Mouse (Mus musculus): ENCODE measurements around the gene Med20.
"Not testable (repeated sequence)": the region's sequence is repeated elsewhere in the genome, so short reads cannot be mapped to it uniquely, and the experiment has no call there.

Gene Med20

DNA sequence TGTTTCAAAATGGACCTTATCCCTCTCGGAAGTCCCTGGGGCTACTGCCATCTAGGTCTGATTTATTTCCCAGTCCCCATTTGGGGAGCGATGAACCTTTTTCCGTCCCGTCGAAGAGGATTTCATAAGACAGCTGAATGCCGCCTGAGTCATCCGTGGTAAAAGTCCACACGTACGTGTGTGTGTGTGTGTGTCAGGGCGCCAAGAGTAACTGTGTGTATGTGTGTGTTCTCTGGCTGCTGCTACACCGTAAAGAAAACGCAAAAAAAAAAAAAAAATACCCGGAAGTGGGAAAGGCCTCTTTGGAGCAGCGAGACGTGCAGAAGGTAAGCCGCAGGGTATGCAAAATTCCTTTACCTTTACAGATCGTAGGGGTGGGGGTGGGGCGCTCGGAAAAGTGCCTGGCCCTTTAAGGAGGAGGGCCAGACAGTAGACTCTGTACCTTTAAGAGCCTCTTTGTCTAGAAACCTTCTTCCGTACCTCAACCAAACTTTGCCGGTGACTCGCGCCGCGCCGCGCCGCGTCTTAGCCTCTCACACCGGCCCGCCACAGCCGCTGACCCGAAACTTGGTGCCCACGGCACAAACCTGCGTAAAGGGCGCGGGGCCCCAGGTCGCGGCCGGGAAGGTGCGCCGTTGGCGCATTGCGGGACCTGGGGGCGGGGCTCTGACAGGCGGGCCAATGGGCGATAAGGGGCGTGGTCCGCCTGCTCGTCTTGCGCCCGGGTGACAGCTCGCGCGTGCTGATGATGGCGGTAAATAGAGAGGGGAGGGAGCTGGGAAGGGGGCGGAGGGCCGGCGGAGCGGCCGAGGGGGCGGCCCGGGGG is 17.7 kb downstream of the Med20 start:
- peak; percentile 96 for DNase-seq

DNA sequence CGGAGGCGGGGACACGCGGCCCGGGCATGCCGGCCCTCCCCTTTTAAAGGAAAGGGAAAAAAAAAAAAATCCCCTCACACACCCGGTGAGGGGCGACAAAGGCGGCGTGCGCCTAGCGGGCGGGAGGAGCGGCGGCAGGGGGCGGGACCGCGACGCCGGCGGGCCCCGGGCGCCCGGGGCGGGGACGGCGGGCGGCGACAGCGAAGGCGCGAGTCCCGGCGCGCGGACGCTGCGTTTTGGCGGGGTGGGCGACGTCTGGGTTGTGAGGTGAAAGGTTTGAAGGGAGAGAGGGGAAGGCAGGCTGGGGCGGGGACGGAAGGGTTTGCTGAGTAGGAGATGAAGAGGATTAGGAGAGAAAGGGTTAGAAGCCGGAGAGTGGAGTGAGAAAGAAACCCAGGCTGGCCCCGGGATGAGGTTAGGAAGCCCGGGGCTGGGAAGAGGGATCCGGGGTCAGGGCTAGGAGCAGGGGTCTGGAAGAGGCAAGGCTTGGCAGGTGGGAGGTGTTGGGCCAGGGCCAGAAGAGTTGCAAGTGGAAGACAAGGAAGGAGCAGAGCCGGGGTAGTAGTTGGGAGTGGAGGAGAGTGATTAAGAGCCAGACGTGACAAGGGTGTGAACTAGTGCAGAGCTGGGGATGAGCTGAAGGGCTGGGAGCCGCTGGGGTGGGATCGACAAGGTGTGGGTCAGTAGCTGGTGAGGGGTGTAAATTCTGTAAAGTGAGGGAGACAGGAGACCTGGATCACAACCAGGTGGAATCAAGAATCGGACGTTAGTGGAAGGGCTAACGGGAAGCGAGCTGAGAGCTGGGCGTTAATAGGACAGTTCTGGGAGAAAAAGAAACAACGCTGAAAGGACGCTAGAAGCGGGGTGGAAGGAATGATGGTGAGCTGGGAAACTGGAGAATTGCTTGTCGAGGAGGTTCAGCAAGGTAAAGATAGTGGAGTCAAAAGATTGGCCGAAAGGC is 18.6 kb downstream of the Med20 start:
- DNase-seq, result peak; percentile 57 to 62

DNA sequence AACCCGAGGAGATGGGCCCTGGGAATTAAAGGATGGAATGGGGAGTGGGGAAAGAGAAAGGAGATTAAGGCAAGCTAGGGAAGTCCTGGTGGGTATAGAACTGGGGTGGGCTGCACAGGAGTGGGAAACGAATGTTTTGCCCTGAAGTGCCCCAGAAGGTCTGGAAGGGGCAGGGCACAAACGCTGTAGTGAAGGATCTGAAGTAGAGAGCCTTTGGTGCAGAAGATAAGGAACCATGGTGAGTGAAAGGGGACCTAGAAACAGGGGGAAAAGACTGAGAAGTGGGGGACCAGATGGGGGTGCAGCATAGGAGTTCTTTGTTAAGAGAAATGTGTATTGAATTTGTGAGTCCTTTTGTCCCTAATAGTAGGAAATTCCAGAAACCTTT is 19.3 kb downstream of the Med20 start, which contains the start of gene Usp49:
Usp49 (plus strand) TSS at position 13 of the 388 bp plus-strand sequence.
- no peak for DNase-seq

DNA sequence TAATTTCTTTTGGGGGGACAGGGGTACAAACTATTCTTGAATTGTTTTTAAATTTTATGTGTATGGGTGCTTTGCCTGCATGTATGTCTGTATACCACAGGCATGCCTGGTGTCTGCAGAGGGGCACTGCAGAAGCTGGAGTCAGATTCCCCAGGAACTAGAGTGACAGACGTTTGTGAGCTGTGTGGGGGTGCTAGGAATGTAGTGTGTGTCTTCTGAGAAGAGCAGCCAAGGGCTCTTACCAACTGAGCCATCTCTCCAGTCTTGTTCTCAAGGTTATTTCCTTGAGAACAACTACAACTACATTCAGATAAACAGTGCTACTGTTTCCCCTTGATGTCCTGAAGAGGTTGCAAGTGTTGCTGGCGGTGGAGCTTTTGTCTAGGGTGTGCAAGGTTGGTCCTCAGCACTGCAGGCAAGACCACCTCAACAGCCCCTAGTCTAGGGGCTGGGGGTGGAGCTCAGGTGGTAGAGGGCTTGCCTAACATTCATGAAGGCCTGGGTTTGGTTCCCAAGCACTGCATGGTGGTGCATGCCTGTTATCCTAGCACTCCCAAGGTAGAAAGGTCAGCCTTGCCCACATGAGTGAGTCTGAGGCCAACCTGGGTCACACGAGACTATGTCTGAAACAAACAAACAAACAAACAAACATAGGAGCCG is 20.9 kb downstream of the Med20 start:
- no peak for DNase-seq

DNA sequence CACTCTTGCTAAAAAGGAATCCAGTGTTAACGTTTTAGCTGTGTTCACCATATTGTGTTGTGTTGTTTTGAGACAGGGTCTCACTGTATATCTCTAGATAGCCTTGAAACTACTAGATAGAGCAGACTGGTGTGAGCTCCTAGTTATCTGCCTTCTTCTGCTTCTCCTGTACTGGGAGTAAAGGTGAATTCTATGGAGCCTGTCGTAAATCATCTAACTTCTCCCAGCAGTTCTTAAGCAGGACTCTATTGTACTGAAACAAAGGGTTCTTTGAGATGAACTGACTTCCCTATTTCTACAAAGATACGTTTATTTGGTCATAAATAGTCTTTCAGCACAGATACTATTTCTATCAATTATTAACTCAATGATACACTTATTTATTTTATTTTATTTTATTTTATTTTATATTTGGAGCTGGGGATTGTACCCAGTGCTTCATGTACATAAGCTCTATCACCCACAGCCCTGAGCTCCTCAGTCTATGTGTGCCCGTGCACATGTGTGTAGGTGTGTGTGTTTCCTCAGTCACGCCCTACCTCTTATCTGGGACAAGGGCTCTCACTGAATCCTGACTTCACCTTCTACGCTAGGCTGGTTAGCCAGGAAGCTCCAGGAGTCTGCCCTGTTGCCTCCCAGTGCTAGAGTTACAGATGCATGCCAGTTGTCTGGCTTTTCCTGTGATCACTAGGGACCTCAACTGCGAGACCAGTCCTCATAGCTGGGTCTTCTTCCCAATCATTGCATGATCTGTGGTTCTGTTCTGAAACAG is 22.8 kb downstream of the Med20 start:
- no peak for DNase-seq

DNA sequence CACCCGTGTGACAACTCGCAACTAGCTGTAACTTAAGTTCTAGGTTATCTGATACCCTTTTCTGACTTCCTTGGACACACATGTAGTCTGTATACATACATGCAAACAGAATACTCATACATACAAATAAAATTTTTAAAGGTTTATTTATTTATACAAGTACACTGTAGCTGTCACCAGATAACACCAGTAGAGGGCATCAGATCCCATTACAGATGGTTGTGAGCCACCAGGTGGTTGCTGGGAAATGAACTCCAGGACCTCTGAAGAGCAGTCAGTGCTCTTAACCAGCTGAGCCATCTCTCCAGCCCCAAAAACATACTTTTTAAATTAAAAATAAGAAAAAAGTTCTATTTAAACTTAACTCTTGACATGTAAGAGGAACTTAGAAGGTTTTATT is 31.6 kb downstream of the Med20 start:
- DNase-seq, result no peak

DNA sequence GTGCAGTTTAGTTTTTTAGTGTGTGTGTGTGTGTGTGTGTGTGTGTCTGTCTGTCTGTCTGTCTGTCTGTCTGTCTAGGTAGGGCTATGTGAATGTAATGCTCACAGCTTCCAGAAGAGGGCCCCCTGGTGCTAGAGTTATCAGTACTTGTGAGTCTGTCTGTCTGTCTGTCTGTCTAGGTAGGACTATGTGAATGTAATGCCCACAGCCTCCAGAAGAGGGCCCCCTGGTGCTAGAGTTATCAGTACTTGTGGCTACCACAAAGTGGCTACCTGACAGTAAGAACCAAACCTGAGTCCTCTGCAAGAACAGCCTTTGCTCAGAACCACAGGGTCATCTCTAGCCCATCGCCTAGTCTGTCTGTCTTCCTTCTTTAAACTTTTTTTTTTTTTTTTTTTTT is 35.3 kb downstream of the Med20 start:
- DNase-seq, result peak; percentile 16 to 33

DNA sequence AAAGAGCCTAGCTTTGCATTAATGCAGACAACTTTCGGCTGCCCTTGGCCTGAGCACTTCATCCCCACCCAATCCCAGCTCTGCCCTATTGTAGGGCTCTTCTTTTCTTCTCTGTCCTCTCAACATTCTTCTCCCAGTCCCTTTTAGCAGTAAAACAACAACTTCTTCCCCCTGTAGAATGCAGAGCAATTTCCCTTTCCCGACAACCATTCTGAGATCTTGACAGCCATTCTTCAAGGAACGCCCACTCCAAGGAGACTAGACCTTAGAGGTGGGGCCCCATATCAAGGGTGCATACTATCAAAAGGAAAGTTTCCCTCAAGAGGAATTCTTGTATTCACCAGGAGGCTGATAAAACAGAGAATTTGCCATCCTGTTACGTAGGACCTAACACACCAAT is 37.6 kb downstream of the Med20 start:
- DNase-seq, result no peak

DNA sequence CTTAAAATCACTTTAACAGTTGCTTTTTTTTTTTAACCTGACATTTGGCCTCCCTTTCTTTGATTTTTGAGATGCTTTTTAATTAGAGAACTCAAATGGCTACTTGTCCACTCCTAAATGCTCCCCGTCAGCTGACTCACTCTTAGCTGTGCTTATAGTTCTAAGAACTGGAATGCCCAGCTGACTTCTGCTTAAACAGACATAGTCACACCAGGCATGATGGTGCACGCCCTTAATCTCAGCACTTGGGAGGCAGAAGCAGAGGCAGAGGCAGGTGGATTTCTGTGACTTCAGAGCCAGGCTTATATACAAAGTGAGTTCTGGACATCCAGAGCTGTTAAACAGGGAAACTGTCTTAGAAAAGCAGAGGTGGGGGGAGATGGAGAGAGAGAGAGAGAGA is 40.6 kb downstream of the Med20 start:
- DNase-seq, result no peak

DNA sequence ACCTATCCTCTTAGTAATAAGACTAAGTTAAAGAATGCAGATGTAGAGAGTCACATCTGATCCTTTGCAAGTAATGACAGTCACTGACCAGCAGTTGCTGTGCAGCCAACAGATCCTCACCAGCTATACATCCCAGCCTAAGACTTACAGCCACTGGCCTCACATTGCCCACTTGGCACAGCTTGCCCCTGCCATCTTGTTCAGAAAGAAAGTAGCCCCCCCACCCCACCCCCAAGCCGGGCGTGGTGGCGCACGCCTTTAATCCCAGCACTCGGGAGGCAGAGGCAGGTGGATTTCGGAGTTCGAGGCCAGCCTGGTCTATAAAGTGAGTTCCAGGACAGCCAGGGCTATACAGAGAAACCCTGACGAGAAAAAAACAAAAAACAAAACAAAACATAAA is 43.0 kb downstream of the Med20 start:
- DNase-seq, result not testable (repeated sequence)

DNA sequence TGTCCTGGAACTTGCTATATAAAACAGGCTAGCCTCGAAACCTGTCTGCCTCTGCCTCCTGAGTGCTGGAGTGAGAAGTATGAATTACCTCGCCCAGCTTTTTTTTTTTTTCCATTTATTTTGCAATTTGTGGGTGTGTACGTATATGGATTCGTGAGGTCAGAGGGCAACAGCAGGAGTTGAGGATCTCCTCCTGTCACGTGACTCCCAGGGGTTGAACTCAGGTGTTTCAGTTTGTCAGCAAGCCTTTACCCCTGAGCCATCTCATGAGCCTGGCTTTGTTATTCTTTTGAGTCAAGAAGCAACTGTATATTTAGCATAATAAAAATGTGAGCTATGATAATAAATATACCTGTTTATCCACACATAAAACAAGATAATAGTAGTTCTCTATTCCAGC is 44.3 kb downstream of the Med20 start:
- DNase-seq, result no peak

DNA sequence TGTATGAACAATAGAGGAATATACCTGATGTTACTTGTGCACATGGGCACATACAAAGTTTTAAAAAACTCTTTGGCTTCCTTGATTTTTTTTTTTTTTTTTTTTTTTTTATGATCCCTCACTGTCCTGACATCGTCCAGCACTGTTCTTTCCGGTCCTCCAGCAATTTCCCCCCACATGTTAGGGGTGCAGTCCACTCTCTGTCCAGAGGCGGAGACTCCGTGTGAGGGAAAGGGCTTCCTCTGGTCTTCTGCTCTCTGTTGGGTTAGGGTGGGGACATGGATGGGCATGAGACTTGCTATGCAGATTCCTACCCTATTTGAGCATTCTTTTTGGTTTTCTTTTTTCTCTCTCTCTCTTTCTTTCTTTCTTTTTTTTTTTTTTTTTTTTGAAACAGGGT is 46.5 kb downstream of the Med20 start:
- DNase-seq, result no peak

DNA sequence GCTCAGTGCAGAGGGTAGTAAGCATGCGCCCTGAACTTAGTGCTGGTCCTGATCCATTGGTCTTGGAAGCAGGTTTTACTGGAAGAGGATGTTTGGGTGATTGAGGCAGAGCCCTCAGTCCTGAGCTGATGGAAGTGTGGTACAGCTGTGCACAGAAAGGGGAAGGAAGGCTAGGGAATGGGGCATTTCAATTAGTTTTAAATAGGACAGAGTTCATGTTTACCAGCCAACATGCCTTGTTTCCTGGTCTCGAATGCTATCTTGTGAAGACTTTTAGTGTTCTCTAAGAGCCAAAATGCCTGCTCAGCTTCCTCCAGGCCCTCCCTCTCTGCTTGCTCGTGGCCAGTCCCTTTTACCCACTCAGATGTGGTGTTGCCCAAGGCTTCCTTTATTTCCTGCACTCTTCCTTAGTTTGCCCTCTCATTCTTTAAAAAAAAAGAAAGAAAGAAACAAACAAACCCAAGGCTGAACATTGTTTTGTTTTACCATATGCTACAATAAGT is 47.4 kb downstream of the Med20 start:
- no peak for DNase-seq

DNA sequence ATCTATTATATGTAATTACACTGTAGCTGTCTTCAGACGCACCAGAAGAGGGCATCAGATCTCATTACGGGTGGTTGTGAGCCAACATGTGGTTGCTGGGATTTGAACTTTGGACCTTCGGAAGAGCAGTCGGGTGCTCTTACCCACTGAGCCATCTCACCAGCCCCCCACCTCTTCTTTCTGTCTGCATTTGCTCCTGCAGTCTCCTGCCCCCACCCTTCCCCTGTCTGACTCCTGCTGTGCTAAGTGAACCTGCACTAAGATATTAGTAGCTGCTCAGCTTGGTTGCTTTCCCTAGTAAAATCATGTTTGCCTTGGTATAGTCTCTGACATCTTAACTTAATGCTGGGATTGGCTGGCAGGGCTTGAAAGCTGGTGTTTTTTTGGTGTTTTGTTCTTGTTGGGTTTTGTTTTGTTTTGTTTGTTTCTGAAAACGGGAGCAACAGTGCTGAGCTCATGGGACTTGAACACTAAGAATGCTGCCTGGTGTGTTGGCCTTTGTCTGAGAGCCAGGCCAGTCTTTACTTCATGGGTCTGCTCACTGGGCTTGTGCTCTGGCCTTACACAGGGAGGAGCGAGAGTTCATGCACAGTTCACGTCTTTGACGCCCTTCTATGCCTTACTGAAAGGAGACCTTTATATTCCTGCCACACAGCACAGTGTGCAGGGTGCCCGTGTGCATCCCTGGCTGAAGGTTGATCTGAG is 51.8 kb downstream of the Med20 start:
- DNase-seq, result no peak

DNA sequence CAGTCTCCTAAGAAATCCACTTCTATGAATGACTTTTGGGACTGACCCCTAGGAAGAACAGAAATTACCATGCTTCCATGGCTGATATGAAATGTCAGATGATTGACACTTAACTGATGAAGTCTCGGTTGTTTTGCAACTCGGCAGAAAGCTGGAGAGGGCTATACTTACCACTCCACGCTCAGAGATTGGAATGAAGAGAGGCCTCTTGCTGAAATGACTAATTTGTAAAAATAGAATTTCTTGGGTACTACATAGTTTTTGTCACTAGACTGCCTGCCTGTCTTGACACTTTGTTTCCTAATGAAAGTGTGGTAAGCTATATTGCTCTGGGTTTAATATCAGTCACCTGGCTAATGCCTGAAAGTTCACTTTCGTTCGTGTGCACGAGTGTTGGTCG is 53.1 kb downstream of the Med20 start:
- no peak for DNase-seq

DNA sequence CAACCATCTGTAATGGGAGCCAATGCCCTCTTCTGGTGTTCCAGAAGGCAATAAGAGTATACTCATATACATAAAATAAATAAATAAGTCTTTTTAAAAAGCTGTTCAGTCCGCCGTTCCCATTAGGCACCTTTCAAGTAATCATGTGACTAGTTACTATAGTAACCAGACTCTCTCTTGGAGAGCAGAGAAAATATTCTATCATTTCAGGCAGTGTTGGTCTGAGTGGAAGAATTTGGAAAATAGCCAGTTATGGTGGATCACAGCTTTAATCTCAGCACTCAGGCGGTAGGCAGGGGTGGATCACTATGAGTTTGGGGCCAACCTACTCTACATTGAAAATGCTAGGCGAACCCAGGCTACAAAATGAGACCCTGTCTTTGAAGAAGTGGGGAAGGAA is 57.8 kb downstream of the Med20 start:
- DNase-seq, result no peak

DNA sequence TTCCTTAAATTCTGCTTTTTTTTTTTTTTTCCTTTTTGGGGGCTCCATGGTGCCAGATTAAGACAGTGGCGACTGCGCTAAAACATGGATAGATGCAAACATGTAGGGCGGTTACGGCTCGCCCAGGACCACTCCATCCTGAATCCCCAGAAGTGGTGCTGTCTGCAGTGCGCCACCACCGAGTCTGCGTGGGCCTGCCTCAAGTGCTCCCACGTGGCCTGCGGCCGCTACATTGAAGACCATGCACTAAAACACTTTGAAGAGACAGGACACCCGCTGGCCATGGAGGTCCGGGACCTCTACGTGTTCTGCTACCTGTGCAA is 60.6 kb downstream of the Med20 start:
- no peak for DNase-seq

DNA sequence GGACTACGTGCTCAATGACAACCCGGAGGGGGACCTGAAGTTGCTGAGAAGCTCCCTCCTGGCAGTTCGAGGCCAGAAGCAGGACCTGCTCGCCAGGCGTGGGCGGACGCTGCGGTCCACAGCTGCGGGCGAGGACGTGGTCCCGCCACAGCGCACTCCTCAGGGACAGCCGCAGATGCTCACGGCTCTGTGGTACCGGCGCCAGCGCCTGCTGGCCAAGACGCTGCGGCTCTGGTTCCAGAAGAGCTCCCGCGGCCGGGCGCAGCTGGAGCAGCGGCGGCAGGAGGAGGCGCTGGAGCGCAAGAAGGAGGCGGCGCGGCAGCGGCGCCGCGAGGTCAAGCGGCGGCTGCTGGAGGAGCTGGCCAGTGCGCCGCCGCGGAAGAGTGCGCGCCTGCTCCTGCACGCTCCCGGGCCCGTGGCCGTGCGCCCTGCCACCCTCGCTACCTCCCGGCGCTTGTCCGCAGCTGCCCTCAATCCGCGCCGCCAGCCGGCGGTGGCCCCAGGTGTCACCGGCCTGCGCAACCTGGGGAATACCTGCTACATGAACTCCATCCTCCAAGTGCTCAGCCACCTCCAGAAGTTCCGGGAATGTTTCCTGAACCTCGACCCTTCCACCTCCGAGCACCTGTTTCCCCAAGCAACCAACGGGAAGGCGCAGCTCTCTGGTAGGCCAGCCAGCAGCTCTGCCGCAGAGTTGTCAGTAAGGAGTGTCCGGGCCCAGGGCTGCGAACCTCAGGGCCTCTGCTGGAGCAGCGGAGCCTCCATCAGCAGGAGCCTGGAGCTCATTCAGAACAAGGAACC is 61.1 kb downstream of the Med20 start:
- peak; percentile 31 to 66 for DNase-seq

All from cerebellum, adult 18-20 months (tissue).